Mouse (Mus musculus) C2C12 (cell line): Measurements from ENCODE around the gene E2f8. TPM values are rescaled to one million over a fixed set of nuclear protein-coding genes. Genes with fewer than 3 reads are reported as not detected.

Experiments
- H3K27me3 ChIP-seq: one replicate; pipeline ENCODE4 v1.6.1; 2011; ENCODE audit not compliant: control insufficient read depth, insufficient read depth, insufficient read length
- H3K36me3 ChIP-seq: one replicate; pipeline ENCODE4 v1.6.1; 2011; ENCODE audit not compliant: control insufficient read depth, insufficient read depth
- H3K4me3 ChIP-seq: one replicate; pipeline ENCODE4 v1.5.1; 2011; ENCODE audit warnings: mild to moderate bottlenecking, control low read depth; ENCODE audit not compliant: poor library complexity, insufficient read depth, severe bottlenecking
- H3K79me2 ChIP-seq: one replicate; pipeline ENCODE4 v1.6.1; 2011; ENCODE audit not compliant: control insufficient read depth, insufficient read depth
- H3K79me3 ChIP-seq: one replicate; pipeline ENCODE4 v1.6.1; 2011; ENCODE audit warnings: low read depth, control low read depth
- H3ac ChIP-seq: one replicate; pipeline ENCODE3; 2011; ENCODE audit warnings: low read depth; ENCODE audit not compliant: control insufficient read depth, insufficient read length
- CEBPB ChIP-seq: IDR thresholded peaks from one replicate; pipeline ENCODE4 v1.6.1; 2011; ENCODE audit warnings: low read depth, mild to moderate bottlenecking, control low read depth, moderate library complexity
- CTCF ChIP-seq: IDR thresholded peaks from one replicate; pipeline ENCODE4 v1.5.1; 2011; ENCODE audit not compliant: control insufficient read depth, insufficient read depth, insufficient read length
- FOSL1 ChIP-seq: IDR thresholded peaks from one replicate; pipeline ENCODE4 v1.8.0; 2011; ENCODE audit warnings: mild to moderate bottlenecking, low read length; ENCODE audit not compliant: poor library complexity, insufficient read depth, severe bottlenecking
- MAX ChIP-seq: IDR thresholded peaks from one replicate; pipeline ENCODE4 v1.6.1; 2011; ENCODE audit warnings: mild to moderate bottlenecking, control low read depth
- MYOD1 ChIP-seq: IDR thresholded peaks from one replicate; pipeline ENCODE4 v1.6.1; 2011; ENCODE audit warnings: low read depth; ENCODE audit not compliant: control insufficient read depth, insufficient read length
- MYOG ChIP-seq: IDR thresholded peaks from one replicate; pipeline ENCODE4 v1.6.1; 2011; ENCODE audit not compliant: control insufficient read depth, insufficient read length; ENCODE audit errors: extremely low read depth
- USF1 ChIP-seq: IDR thresholded peaks from one replicate; pipeline ENCODE4 v1.6.1; 2011; ENCODE audit warnings: low read depth, mild to moderate bottlenecking, control low read depth, moderate library complexity
- long read RNA-seq, 2 experiments: library from polyadenylated mRNA; unstranded; transcript quantifications; one replicate each; pipeline ENCODE4 v2.0.0; 2019 to 2020
- polyA plus RNA-seq: library from polyadenylated mRNA; unstranded; fragments of >200 nt; fragmentation: generic; extraction: Trizol; gene quantifications from one replicate; pipeline ENCODE4 v1.2.1, GENCODE M21; 2012; ENCODE audit warnings: missing spikeins

Gene E2f8
- polyA plus RNA-seq, result 28.2 TPM
- long read RNA-seq, experiment 1, transcript E2f8-201 (13 exons, 3,691 nt), result major isoform, 9 of 15 reads
- long read RNA-seq, experiment 1, partial matches to known transcripts, result 4 of 15 reads
- long read RNA-seq, experiment 1, other reads (novel, unspliced or antisense), result 2 of 15 reads
- long read RNA-seq, experiment 2, transcript E2f8-201 (13 exons, 3,691 nt), result major isoform, 18 of 29 reads
- long read RNA-seq, experiment 2, partial matches to known transcripts, result 6 of 29 reads
- long read RNA-seq, experiment 2, other reads (novel, unspliced or antisense), result 3 of 29 reads

DNA sequence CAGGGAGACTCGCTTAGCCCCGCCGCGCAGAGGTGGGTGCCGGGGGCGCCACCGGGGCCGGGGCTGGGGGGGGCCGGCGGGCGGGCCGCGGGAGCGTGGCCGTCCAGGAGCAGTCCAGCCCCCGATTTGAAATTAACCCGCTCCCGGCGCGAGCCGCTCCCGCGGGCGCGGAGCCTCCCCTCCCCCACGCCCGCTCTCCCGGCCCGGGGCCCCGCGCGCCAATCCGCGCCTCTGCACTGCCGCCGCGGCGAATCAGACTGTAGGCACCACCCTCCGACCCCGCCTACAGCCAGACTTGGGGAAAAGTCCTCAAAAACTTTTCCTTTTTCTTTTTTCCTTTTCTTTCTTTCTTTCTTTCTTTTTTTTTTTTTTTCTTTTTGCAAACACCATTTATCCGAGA, at the start of gene E2f8:
Gene E2f8, minus strand, starts transcription at position 111 of the 400 bp plus-strand sequence.
- H3K36me3 ChIP-seq, result peaks cover 30% of the 10 kb centered on the region
- peak within 1 kb of the TSS; percentile 73 for H3K4me3 ChIP-seq
- peak within 1 kb of the TSS; percentile 98 for H3ac ChIP-seq
- H3K79me2 ChIP-seq, result peaks cover 54% of the 10 kb centered on the region
- peaks cover 38% of the 10 kb centered on the region for H3K79me3 ChIP-seq
- no peaks in the 10 kb centered on the region for H3K27me3 ChIP-seq
- TF ChIP-seq USF1 (no peak), MYOD1 (no peak), CTCF (no peak), CEBPB (no peak), MYOG (no peak), FOSL1 (no peak), MAX (no peak)

DNA sequence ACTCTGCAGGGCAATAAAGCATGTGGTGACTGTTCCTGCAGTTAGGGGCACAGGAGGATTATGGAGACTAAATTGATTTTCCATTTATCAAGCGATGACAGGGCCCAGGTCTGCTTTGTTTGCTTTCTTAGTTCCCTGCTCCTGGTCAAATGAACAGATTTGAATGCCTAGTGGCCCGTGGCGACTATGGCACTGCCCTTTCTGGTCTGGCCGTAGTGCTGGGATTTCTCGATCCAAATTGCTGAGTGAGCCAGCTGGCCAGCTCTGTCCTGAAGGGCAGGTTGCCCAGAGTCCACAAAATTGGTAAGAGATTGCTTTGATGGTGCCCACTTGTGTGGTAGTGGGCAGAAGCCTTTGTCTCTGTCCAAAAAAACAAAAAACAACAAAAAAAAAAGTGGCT, 49.0 kb upstream of the E2f8 start:
- Histone ChIP-seq H3ac (no peak overlapping the region), H3K36me3 (no peaks in the 10 kb centered on the region), H3K79me2 (no peaks in the 10 kb centered on the region), H3K79me3 (no peaks in the 10 kb centered on the region), H3K27me3 (no peaks in the 10 kb centered on the region), H3K4me3 (no peak overlapping the region)
- TF ChIP-seq MYOD1, result no peak
- no peak for TF ChIP-seq USF1
- TF ChIP-seq CTCF, result no peak

DNA sequence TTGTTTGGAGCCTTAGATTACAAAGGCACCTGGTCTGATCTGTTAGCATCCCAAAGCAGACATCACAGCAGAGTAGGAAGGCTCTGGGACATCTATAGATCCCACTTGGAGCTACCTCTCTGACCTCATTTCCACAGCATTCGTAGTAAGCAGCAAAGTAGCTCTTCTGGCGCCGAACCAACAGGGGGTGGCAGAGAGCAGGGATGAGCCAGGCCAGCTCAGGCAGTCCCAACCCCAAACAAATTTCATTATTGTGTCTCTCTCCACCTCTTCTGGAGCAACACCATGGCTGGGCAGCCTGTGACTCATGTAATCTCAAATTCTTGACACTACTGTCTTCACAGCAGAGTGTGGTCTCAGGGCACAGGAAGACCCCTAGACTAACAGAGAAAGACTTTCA, 47.0 kb upstream of the E2f8 start:
- TF ChIP-seq MYOG (no peak), CTCF (peak; percentile 77)
- Histone ChIP-seq H3K36me3 (no peaks in the 10 kb centered on the region), H3ac (no peak overlapping the region), H3K27me3 (no peaks in the 10 kb centered on the region), H3K4me3 (no peak overlapping the region), H3K79me3 (no peaks in the 10 kb centered on the region), H3K79me2 (no peaks in the 10 kb centered on the region)

DNA sequence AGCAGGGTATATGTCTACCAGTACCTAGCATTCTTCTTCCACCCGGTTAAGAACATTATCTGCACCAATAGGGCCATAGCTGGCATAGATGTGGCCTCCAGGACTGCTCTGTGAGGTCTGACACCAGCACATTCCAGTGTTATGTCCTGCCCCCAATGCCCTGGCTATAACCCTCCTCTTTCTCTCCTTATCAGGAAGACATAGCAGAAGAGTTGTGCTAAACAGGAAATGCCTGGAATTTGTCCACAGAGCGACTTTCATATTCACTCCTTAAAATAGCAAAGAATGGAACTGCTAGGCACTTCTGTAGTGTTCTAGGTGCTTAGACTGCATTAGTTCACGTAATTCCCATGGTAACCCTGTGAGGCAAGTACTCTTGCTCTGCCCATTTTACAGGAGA, 43.8 kb upstream of the E2f8 start:
- H3K27me3 ChIP-seq, result no peaks in the 10 kb centered on the region
- peaks cover 3% of the 10 kb centered on the region for H3K79me3 ChIP-seq
- H3ac ChIP-seq, result no peak overlapping the region
- H3K79me2 ChIP-seq, result no peaks in the 10 kb centered on the region
- TF ChIP-seq CEBPB, result no peak
- no peak for TF ChIP-seq MAX
- no peak for TF ChIP-seq MYOG
- no peak for TF ChIP-seq USF1
- TF ChIP-seq CTCF, result no peak
- no peak for TF ChIP-seq FOSL1
- TF ChIP-seq MYOD1, result no peak
- no peaks in the 10 kb centered on the region for H3K36me3 ChIP-seq
- no peak overlapping the region for H3K4me3 ChIP-seq

DNA sequence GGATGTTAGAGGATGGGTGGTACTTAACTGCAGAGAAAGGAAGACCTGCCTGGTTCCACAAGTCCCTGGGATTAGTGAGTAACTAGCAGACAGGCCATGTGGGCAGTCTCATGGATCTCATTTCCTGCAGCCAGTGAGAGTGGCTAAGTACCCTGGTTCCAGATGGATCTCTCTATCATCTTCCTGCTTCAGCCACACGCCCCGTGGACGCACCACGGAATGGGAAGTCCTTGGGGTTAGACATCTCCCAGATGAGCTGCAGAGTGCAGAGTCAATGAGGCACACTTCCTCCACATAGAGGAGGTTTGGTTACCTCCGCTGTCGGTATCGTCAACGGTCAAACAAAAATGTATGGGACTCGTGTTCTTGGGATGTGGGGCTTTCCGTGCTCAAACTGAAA, 42.2 kb upstream of the E2f8 start:
- Histone ChIP-seq H3ac (no peak overlapping the region), H3K4me3 (no peak overlapping the region)

DNA sequence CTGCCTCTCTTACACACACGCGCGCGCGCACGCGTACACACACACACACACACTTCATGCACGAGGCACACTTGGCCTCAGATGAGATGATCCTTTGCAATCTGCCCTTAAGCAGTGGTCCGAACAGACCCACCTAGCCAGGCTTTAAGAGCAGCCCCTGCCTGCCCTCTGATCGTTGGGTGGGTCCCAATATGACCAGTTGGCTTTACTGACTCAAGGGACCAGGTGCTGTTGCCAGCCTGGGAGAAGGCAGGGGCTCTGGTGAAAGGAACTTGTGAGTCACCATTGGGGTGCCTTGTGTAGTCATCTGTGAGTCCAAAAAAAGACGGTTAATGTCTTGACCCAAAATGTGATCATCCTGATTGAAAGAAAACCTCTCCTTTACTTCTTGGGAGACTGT, 37.0 kb upstream of the E2f8 start:
- H3K4me3 ChIP-seq, result peak overlapping the region; percentile 32

More for the DNA sequence above, 42.2 kb upstream of the E2f8 start:
- no peaks in the 10 kb centered on the region for H3K79me2 ChIP-seq
- H3K27me3 ChIP-seq, result no peaks in the 10 kb centered on the region
- no peak for TF ChIP-seq FOSL1
- no peak for TF ChIP-seq CTCF
- TF ChIP-seq MYOG, result no peak
- TF ChIP-seq MAX, result no peak
- TF ChIP-seq MYOD1, result no peak
- no peak for TF ChIP-seq CEBPB
- TF ChIP-seq USF1, result no peak
- H3K36me3 ChIP-seq, result no peaks in the 10 kb centered on the region
- H3K79me3 ChIP-seq, result peaks cover 5% of the 10 kb centered on the region

More for the DNA sequence above, 37.0 kb upstream of the E2f8 start:
- H3K79me3 ChIP-seq, result peaks cover 5% of the 10 kb centered on the region
- no peaks in the 10 kb centered on the region for H3K36me3 ChIP-seq
- TF ChIP-seq MYOD1, result peak; percentile 58
- no peak for TF ChIP-seq FOSL1
- H3ac ChIP-seq, result no peak overlapping the region
- H3K79me2 ChIP-seq, result no peaks in the 10 kb centered on the region
- no peaks in the 10 kb centered on the region for H3K27me3 ChIP-seq
